Mouse (Mus musculus): ENCODE data around the gene Msi2. TPM values are rescaled to one million over a fixed set of nuclear protein-coding genes. Genes with fewer than 3 reads are reported as not detected.
A peak's percentile ranks its signal among the peaks of the same experiment; 100 is the strongest.

The Msi2 gene
- polyA plus RNA-seq (2015; fragmentation: Nextera tagmentation; extraction: Ambion mirVana): 10.9 and 11.1 TPM in 2 replicates

GRCm38 (mm10) chr11:88718050-88718765 lies at the start of gene Msi2:
Gene Msi2 (minus strand): TSS chr11:88718513.
- peak within 1 kb of the TSS; percentile 96 for H3K4me3 ChIP-seq (replicated peaks)
- H3K27me3 ChIP-seq (replicated peaks): no peaks in the 10 kb centered on the region
- peak within 1 kb of the TSS; percentile 87 for H3K27ac ChIP-seq
- no peaks in the 10 kb centered on the region for H3K36me3 ChIP-seq
- no peaks in the 10 kb centered on the region for H3K9me3 ChIP-seq
- under 1% methylated on average over 49 of the region's 84 CpGs for WGBS
- H3K9ac ChIP-seq: peak within 1 kb of the TSS; percentile 97
- ATAC-seq: peak; percentile 89
- H3K4me1 ChIP-seq (replicated peaks): peaks cover 38% of the 10 kb centered on the region
- H3K4me2 ChIP-seq (replicated peaks): peak within 1 kb of the TSS; percentile 93

- Histone ChIP-seq H3K4me3 (replicated peaks) (no peak overlapping the region), H3K27ac (no peak overlapping the region), H3K9me3 (no peaks in the 10 kb centered on the region), H3K27me3 (replicated peaks) (no peaks in the 10 kb centered on the region), H3K9ac (no peak overlapping the region), H3K36me3 (no peaks in the 10 kb centered on the region), H3K4me2 (replicated peaks) (no peak overlapping the region), H3K4me1 (replicated peaks) (no peaks in the 10 kb centered on the region)
- WGBS: 41% methylated on average over 7 of the region's 7 CpGs
- ATAC-seq: no peak
Measured at GRCm38 (mm10) chr11:88765635-88766034, 47.3 kb upstream of the Msi2 start.

GRCm38 (mm10) chr11:88763371-88763770 lies 45.1 kb upstream of the Msi2 start:
- no peaks in the 10 kb centered on the region for H3K4me1 ChIP-seq (replicated peaks)
- no peaks in the 10 kb centered on the region for H3K36me3 ChIP-seq
- no peak for ATAC-seq
- no peaks in the 10 kb centered on the region for H3K27me3 ChIP-seq (replicated peaks)
- 91% methylated on average over 13 of the region's 13 CpGs for WGBS
- no peak overlapping the region for H3K4me2 ChIP-seq (replicated peaks)
- no peak overlapping the region for H3K27ac ChIP-seq
- no peak overlapping the region for H3K9ac ChIP-seq
- H3K4me3 ChIP-seq (replicated peaks): no peak overlapping the region
- no peaks in the 10 kb centered on the region for H3K9me3 ChIP-seq

GRCm38 (mm10) chr11:88759501-88759900 lies 41.2 kb upstream of the Msi2 start:
- no peaks in the 10 kb centered on the region for H3K36me3 ChIP-seq
- H3K9me3 ChIP-seq: no peaks in the 10 kb centered on the region
- WGBS: 93% methylated on average over 8 of the region's 8 CpGs
- no peak overlapping the region for H3K4me2 ChIP-seq (replicated peaks)
- no peak overlapping the region for H3K27ac ChIP-seq
- no peak overlapping the region for H3K9ac ChIP-seq
- no peaks in the 10 kb centered on the region for H3K27me3 ChIP-seq (replicated peaks)
- no peak for ATAC-seq
- no peaks in the 10 kb centered on the region for H3K4me1 ChIP-seq (replicated peaks)
- H3K4me3 ChIP-seq (replicated peaks): no peak overlapping the region

GRCm38 (mm10) chr11:88758402-88758801 lies 40.1 kb upstream of the Msi2 start:
- Histone ChIP-seq H3K4me2 (replicated peaks) (no peak overlapping the region), H3K36me3 (no peaks in the 10 kb centered on the region), H3K27ac (no peak overlapping the region), H3K9ac (no peak overlapping the region), H3K4me3 (replicated peaks) (no peak overlapping the region), H3K4me1 (replicated peaks) (no peaks in the 10 kb centered on the region), H3K9me3 (no peaks in the 10 kb centered on the region), H3K27me3 (replicated peaks) (no peaks in the 10 kb centered on the region)
- ATAC-seq: no peak
- WGBS: 40% methylated on average over 6 of the region's 6 CpGs

GRCm38 (mm10) chr11:88745306-88745705 lies 27.0 kb upstream of the Msi2 start:
- 84% methylated on average over 12 of the region's 12 CpGs for WGBS
- H3K4me2 ChIP-seq (replicated peaks): no peak overlapping the region
- no peak for ATAC-seq
- H3K27ac ChIP-seq: no peak overlapping the region
- H3K9me3 ChIP-seq: no peaks in the 10 kb centered on the region
- H3K36me3 ChIP-seq: no peaks in the 10 kb centered on the region
- no peaks in the 10 kb centered on the region for H3K27me3 ChIP-seq (replicated peaks)
- H3K4me3 ChIP-seq (replicated peaks): no peak overlapping the region
- no peak overlapping the region for H3K9ac ChIP-seq
- no peaks in the 10 kb centered on the region for H3K4me1 ChIP-seq (replicated peaks)

GRCm38 (mm10) chr11:88739574-88740295 lies 21.4 kb upstream of the Msi2 start:
- H3K36me3 ChIP-seq: no peaks in the 10 kb centered on the region
- no peaks in the 10 kb centered on the region for H3K9me3 ChIP-seq
- no peak overlapping the region for H3K27ac ChIP-seq
- H3K4me1 ChIP-seq (replicated peaks): no peaks in the 10 kb centered on the region
- H3K4me2 ChIP-seq (replicated peaks): no peak overlapping the region
- H3K27me3 ChIP-seq (replicated peaks): no peaks in the 10 kb centered on the region
- 88% methylated on average over 13 of the region's 13 CpGs for WGBS
- no peak overlapping the region for H3K9ac ChIP-seq
- no peak for ATAC-seq
- H3K4me3 ChIP-seq (replicated peaks): no peak overlapping the region

GRCm38 (mm10) chr11:88729363-88729762 lies 11.1 kb upstream of the Msi2 start:
- ATAC-seq: 0 out of 2 replicates have a peak, but pooled peaks have one; percentile 10

GRCm38 (mm10) chr11:88728508-88728890 lies 10.2 kb upstream of the Msi2 start:
- no peak overlapping the region for H3K9ac ChIP-seq
- WGBS: 4% methylated on average over 6 of the region's 6 CpGs
- H3K27ac ChIP-seq: no peak overlapping the region
- no peak overlapping the region for H3K4me3 ChIP-seq (replicated peaks)
- H3K36me3 ChIP-seq: no peaks in the 10 kb centered on the region
- H3K4me1 ChIP-seq (replicated peaks): no peaks in the 10 kb centered on the region
- no peaks in the 10 kb centered on the region for H3K27me3 ChIP-seq (replicated peaks)
- no peak; the same call in 1 of the 2 replicates for ATAC-seq
- no peak overlapping the region for H3K4me2 ChIP-seq (replicated peaks)
- no peaks in the 10 kb centered on the region for H3K9me3 ChIP-seq

More at GRCm38 (mm10) chr11:88729363-88729762, 11.1 kb upstream of the Msi2 start:
- Histone ChIP-seq H3K27ac (no peak overlapping the region), H3K27me3 (replicated peaks) (no peaks in the 10 kb centered on the region), H3K4me2 (replicated peaks) (no peak overlapping the region), H3K4me1 (replicated peaks) (no peaks in the 10 kb centered on the region), H3K36me3 (no peaks in the 10 kb centered on the region), H3K4me3 (replicated peaks) (no peak overlapping the region), H3K9ac (no peak overlapping the region), H3K9me3 (no peaks in the 10 kb centered on the region)
- WGBS: 68% methylated on average over 5 of the region's 5 CpGs

- no peak overlapping the region for H3K27ac ChIP-seq
- H3K4me2 ChIP-seq (replicated peaks): no peak overlapping the region
- H3K9me3 ChIP-seq: no peaks in the 10 kb centered on the region
- no peaks in the 10 kb centered on the region for H3K36me3 ChIP-seq
- no peak overlapping the region for H3K4me3 ChIP-seq (replicated peaks)
- H3K27me3 ChIP-seq (replicated peaks): no peaks in the 10 kb centered on the region
- WGBS: 54% methylated on average over 20 of the region's 20 CpGs
- no peak overlapping the region for H3K9ac ChIP-seq
- ATAC-seq: peak; percentile 28
- no peaks in the 10 kb centered on the region for H3K4me1 ChIP-seq (replicated peaks)
Measured at GRCm38 (mm10) chr11:88727768-88728507, 9.6 kb upstream of the Msi2 start.

- Histone ChIP-seq H3K9me3 (no peaks in the 10 kb centered on the region), H3K27me3 (replicated peaks) (no peaks in the 10 kb centered on the region), H3K36me3 (no peaks in the 10 kb centered on the region), H3K4me3 (replicated peaks) (no peak overlapping the region), H3K9ac (no peak overlapping the region), H3K4me1 (replicated peaks) (peaks cover 22% of the 10 kb centered on the region), H3K4me2 (replicated peaks) (no peak overlapping the region), H3K27ac (no peak overlapping the region)
- no peak for ATAC-seq
- WGBS: 31% methylated on average over 10 of the region's 10 CpGs
Measured at GRCm38 (mm10) chr11:88721144-88721636, 2.9 kb upstream of the Msi2 start.
